Mouse (Mus musculus): Measurements from ENCODE around the gene Aspscr1.
A peak's percentile ranks its signal among the peaks of the same experiment; 100 is the strongest.

Aspscr1 gene

DNA sequence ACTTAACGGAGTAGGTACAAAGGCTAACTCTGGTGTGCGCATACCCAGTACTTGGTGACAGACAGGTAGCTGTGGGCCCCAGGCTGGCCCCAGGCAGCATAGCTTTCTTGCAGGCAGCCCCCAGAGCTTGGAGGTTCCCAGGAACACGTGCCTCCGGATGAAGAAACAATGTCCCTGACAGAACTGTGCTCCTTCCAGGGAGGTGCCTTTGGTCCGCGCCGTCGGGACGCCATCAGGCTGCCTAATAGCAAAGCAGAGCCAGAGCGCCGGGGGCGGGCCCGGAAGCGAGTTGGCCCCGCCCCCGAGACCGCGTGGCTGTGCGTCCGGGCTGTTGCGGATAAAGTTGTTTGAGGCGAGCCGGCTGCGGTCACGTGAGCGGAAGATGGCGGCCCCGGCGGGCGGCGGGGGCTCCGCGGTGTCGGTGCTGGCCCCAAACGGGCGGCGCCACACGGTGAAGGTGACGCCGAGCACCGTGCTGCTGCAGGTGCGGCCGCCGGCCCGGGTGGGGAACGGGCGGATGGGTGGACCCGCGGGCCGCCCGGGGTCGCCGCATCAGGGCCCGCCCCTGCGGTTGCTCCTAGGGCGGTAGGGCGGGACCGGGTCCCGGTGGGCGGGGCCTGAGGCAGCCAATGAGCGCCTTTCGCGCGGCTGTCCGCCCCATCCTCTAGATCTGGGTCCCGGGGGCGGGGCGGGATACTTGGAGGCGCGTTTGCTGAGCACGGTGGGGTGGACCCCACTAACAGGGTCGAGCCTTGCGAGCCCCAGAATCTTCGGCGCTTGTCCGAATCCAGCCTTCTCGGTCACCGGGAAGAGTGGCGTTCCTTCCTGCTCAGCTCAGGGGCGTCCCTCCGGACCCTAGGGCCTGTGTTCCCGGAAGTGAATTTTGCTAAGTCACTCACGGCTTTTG, at the start of gene Aspscr1:
Gene Aspscr1 (plus strand): TSS at position 287 of the 907 bp plus-strand sequence.
- DNase-seq (ENCODE audit: low spot score in 2 of 2), result peak; percentile 95 to 97

- DNase-seq (ENCODE audit: low spot score in 2 of 2), result peak; percentile 74 to 82
Observed at GRCm38 (mm10) chr11:120623961-120624679, 48.7 kb upstream of the Aspscr1 start.

DNA sequence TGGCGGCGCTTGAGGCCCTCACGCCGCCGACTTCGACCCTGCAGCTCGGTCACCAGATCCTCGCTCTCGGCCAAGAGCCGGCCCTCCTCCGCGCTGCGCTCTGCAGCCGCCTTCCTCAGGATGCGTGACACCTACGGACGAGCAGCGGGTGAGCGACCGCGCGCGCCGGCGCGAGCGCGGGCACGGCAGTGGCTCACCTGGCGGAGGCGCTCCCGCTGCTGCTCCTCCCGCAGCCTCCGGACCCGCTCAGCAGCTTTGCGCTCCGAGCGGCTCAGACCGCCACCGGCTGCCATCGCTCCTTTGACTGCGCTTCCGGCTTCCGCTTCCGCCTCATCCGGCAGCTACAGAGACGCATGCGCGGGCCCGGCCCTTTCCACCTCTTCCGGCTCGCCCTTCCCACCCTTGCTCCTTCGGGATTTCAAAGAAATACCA, 48.1 kb upstream of the Aspscr1 start:
- DNase-seq (ENCODE audit: low spot score in 2 of 2), result peak; percentile 79 to 88

- no peak for DNase-seq (ENCODE audit: low spot score in 2 of 2)
Observed at GRCm38 (mm10) chr11:120625152-120625775, 47.5 kb upstream of the Aspscr1 start, which contains the start of gene Sirt7. TSS of gene Sirt7 (minus strand) at chr11:120625240.

GRCm38 (mm10) chr11:120626785-120627467, 45.8 kb upstream of the Aspscr1 start:
- DNase-seq (ENCODE audit: low spot score in 2 of 2), result no peak

DNA sequence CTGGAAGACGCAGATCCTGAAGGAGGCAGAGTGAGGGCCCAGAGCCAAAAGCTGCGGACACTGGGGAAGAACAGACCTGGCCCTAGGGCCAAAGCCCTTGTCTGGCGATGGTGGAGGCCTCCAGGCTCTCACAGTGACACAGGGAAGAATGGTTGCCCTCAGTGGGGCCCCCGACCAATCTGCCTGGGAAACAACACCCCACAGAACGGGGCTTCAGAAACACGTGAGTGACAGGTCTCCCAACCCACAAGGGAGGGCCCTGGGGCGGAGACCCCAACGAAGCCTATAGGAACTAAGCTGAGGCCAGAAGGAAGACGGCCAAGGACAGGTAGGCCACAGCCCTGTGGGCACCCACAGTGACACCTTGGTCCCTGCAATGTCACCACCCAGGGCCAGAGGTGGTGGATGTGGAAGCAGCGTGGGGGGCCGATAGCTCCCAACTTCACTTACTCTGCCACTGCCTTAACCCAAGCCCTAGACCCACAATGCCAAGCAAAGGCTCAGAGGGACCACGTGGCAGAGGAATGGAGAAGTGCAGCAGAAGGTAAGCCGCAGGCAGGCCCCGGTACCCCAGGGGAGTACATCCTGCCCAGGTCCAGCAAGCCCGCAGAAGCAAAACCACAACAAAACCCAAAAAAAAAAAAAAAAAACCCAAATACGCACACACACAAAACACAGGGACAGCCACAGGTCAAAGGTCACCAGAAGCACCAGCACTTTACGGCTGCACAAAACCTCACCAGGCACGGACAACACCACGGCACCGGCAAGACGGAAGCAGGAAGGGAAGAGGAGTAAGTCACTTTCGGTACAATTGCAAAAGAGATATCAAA, 45.1 kb upstream of the Aspscr1 start:
- peak; percentile 62 to 66 for DNase-seq (ENCODE audit: low spot score in 2 of 2)

GRCm38 (mm10) chr11:120628601-120629340, 44.0 kb upstream of the Aspscr1 start:
- no peak for DNase-seq (ENCODE audit: low spot score in 2 of 2)

- DNase-seq (ENCODE audit: low spot score in 2 of 2), result peak; percentile 69 to 73
Observed at GRCm38 (mm10) chr11:120629341-120629730, 43.4 kb upstream of the Aspscr1 start.

DNA sequence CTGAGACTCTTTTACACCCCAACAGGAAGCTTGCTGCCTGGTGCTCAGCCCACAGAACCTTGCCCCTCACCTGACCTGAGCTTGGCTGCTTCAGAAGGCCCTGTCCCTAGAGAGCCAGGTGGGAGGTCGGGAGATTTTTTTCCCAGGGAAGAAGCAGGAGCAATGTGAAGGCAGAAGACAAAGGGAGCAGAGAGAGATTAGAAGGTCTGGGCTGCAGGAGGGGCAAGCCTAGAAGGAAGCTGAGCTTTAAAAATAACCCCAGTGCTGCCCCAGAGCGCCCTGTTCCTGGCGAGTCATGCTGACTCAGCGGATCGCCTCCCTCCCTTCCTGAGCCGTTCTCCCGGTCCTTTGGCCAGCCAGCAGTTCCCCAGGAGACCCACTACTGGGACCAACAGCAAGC, 42.9 kb upstream of the Aspscr1 start:
- no peak for DNase-seq (ENCODE audit: low spot score in 2 of 2)

- no peak for DNase-seq (ENCODE audit: low spot score in 2 of 2)
Observed at GRCm38 (mm10) chr11:120630401-120630871, 42.3 kb upstream of the Aspscr1 start.

DNA sequence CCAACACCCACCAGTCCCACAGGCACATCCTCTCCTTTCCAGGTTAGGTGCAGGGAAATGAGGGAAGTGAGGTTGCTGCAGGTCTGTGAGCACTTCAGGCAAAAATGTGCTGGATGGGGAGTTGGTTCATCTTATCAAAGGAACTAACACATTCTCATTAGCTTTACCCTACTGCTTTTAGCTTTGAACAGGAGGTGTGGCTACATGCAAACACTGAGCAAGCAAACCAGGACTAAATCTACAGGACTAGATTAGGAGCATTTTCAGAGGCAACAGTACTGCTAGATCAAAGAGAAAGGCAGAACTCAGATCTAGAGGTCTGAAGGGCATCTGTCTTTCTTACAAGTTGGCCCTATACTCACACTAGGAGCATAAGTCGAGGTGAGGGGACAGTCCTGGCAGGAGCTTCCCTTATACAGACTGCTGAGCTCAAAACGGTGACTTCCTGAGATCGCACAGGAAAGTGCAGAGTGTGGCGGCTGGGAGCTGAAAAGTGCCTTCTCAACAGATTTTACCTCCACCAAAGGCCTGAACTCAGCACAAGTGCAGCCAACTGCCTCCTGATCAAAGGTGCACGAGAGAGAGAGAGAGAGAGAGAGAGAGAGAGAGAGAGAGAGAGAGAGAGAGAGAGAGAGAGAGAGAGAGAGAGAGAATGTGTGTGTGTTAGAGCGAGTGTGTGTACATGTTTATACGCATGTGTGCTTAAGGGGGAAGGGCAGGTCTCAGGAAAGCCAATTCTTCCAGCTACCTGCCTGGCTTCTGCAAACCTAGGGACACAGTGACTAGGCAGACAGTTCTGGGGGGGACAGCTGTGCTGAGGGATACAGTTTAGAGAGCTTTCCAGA, 41.7 kb upstream of the Aspscr1 start:
- no peak for DNase-seq (ENCODE audit: low spot score in 2 of 2)

DNA sequence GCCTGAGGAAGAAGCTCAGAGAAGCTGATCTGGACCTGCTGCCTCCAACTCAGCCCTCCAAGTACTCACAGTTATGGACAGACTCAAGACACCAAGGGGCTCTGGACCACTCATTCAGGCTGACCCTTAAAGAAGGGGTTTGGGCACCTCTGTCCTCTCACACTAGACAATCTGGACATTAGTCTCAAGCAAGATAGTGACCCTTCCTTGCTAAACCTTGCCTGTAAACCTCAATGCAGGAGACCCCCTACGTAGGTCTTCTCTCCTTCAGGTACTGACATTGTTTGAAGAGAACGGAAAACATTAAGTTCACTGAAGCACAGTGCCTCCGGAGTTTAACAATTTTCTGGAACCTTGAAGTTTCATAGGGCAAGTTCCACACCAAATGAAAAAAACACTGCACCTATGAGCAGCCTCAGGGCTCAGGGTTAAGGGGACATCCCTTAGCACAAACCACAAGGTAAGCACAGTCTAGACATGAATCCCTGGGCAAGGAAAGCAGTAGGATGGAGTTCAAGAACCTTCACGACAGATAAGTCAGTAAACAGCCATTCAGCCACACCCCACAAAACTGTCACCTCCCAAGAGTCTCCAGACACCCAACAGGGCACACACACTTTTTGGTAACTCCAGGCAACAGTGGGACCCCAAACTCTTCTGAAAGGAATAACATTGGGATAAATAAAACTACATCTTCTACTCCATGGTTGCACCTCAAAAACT, 40.9 kb upstream of the Aspscr1 start:
- DNase-seq (ENCODE audit: low spot score in 2 of 2), result no peak

DNA sequence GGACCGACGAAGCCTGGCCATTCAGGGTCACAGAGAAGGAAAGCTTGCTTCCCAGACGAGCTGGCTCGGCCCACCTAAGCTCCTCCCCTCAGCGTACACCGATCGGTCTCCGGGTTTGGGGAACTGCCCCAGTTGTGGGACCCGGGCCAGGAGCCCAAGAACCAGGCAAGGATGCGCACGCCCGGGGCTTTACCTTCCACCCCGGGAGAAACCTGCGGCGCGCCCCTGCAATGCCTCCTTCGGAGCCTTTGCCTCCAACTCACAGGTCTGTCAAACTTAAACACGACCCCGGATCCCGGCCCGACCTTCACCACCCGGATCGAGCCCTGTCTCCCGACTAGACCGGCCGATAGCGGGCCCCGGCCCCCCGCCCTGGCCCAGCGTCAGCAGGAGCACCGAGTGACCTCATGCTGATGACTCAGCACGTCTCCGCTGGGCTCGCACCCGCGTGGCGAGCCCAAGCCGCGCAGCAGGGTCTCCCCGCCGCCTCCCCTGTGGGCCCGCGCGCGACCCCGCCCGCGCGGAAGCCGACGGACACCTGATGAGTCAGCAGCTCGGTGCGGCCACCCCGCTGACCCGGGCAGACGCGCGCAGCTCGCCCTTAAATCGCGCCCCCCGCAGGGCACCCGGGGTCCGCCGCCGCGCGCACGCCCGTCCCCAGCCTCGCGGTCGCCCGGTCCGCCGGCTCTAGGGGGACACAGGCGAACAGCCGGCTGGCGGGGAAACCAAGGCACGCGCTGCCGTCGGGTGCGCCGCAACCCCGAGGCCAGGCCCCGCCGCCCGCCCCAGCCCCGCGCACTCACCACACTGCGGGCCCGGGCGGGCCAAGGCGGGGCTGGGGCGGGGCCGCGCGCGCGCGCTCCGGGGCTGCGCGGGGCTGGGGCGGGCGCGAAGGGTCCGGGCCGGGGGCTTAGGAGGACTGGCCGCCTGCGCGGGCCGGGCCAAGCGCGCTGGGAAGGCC, 39.9 kb upstream of the Aspscr1 start:
- peak; percentile 39 to 52 for DNase-seq (ENCODE audit: low spot score in 2 of 2)

DNA sequence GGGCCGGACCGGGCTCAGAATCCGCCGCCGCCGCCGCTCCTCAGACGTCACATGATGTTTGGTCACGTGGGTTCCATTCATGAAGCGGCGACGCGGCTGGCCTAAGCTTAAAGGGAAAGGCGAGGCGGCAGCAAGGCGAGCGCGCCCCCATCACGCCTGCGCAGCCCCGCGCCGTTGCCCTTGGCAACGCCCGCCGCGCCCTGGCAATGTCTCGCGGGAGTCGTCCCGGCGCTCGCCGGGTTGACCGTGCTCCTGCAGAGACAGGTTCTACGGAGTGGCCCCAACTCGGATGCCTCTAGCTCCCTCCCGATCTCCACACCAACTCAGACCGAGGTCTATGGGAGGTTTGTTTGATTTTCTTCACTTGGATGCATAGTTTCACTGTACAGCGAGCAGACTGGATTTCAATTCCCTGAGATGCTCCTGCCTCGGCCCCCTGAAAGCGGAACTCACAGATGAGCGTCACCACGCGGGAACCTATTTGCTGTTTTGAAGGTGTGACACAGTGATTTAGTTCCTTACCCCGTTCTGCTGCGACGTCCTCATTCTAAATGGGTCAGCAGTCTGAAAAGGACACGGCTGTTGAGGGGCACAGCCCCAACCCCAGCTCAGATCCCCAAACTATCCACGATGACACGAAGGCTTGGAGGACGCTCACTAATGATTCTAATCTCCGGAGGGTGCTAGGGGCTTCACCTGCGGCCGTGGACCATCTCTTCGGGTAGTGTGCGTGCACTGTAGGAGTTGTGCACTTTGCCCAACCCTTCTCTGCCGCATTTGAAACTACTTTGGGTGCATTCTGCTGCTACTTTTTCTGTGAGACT, 39.0 kb upstream of the Aspscr1 start, which contains the start of gene Mafg:
Gene Mafg (minus strand): TSS at position 81 of the 824 bp plus-strand sequence.
- peak; percentile 82 for DNase-seq (ENCODE audit: low spot score in 2 of 2)

DNA sequence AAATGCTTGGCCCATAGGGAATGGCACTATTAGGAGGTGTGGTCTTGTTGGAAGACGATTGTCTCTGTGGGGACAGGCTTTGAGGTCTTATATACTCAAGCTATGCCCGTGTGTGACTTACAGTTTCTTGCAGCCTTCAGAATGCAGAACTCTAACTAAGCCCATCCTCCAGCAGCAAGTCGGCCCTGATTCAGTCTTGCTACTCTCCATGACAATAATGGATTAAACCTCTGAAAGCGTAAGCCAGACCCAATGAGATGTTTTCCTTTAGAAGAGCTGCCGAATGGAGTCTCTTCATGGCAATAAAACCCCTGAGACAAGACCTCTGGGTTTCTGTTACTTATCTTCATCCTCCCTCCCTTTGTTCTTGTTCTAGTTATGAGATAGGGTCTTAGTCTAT, 38.0 kb upstream of the Aspscr1 start:
- DNase-seq (ENCODE audit: low spot score in 2 of 2), result no peak

GRCm38 (mm10) chr11:120641255-120641654, 31.5 kb upstream of the Aspscr1 start:
- no peak for DNase-seq (ENCODE audit: low spot score in 2 of 2)
